Mouse (Mus musculus): ENCODE measurements around the gene 4833420G17Rik.
"Not testable (repeated sequence)": the region's sequence is repeated elsewhere in the genome, so short reads cannot be mapped to it uniquely, and the experiment has no call there.

Gene 4833420G17Rik

DNA sequence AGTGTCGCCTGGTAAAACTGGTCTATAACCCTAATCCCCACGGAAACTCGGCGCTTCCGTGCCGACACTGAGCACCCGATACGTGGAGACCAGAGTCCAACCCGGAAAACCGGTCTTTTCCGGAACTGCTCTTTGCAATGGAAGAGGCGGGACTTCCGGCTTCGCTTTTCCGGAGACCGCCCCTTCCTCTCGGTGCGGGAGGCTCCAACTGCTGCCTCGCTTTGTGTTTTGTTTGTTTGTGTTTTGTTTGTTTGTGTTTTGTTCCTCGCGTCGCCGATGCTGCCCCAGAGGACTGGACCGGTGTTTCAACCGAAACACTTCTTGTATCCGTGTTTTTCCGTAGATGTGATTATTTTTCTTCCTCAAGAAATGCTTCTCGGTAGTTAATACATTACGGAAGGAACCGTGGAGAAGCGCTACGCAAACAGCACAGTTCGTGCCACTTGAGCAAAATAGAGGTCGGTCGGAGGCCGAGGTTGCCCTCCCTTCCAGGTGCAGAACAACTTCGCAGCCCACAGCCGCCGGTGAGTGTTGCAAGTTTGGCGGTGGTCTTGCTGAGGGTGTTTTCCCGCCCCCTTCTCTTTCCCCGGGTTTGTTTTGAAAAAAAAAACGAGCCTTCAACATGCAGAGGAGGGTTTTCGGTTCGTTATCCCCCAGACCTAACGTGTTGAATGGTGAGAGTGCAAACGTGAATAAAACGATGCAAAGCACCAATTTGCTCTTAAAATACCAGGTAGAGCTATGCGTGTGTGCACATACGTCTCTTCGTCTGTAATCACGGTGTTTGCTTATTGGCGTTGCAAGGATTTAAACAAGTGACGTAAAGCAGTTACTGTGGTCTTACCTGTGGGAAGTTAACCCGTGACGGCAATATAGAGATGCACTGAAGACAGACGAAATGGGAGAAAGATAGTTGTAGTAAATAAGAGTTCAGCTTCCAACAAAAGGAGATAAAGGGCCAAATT is at the start of gene 4833420G17Rik:
Gene 4833420G17Rik, plus strand, starts transcription at position 173 of the 965 bp plus-strand sequence.
- peak; percentile 84 for DNase-seq (ENCODE audit: low read depth)

- DNase-seq (ENCODE audit: low read depth) = no peak
Observed at GRCm38 (mm10) chr13:119413026-119413425, 49.5 kb upstream of the 4833420G17Rik start.

DNA sequence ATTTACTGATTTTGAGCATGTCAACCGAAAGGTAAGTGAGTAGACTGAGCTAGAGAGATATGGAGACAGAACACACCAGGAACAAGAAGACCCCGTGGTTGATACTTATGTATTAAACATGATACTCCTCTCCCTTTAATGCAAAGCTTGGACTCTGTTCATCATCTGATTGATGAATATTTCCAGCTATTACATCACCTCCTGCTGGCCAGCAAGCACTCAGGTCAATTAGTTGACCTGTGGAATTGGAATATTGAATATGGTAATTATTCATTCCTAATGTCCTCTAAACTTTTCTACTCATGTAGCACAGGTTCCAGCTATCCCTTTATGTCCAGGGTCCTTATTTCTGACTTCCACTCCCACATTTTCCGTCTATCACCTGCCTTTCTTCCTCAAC is 44.1 kb upstream of the 4833420G17Rik start:
- no peak for DNase-seq (ENCODE audit: low read depth)

GRCm38 (mm10) chr13:119430164-119430563 is 32.4 kb upstream of the 4833420G17Rik start:
- no peak for DNase-seq (ENCODE audit: low read depth)

- no peak for DNase-seq (ENCODE audit: low read depth)
Observed at GRCm38 (mm10) chr13:119432041-119432440, 30.5 kb upstream of the 4833420G17Rik start.

- no peak for DNase-seq (ENCODE audit: low read depth)
Observed at GRCm38 (mm10) chr13:119434359-119434758, 28.2 kb upstream of the 4833420G17Rik start.

- DNase-seq (ENCODE audit: low read depth) = no peak
Observed at GRCm38 (mm10) chr13:119442244-119442643, 20.3 kb upstream of the 4833420G17Rik start.

DNA sequence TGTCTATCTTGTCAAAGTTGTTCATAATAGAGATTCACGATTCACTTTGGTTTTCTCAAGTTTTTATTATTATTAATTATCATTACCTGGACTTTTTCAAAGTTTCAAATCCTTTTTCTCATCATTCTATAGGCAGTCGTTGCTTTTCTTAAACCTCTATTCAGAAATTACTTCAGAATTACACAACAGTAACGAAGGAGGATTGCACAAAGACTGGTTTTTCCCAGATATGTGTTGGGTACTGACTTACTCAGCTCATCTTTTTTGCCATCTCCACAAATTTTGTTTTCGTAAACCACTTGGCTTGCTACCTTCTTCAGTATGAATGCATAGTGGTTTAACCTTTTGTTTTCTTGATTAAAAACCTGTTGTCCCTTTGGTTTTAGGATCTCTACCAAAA is 9.0 kb upstream of the 4833420G17Rik start:
- DNase-seq (ENCODE audit: low read depth) = no peak

DNA sequence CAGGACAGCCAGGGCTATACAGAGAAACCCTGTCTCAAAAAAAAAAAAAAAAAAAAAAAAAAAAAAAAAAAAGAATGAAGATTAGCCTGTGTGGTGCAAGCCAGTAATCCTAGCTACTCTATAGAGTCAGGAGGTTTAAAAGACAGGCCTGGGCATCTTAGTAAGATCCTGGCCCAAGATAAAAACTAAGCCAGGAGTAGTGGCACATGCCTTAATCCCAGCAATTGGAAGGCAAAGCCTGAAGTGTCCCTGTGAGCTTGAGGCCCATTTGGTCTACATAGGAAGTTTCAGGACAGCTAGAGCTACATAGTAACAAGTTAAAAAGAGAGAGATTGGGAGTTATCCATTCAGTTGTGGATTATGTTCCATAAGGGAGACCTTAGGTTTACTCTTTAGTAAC is 7.5 kb upstream of the 4833420G17Rik start:
- DNase-seq (ENCODE audit: low read depth) = no peak

- DNase-seq (ENCODE audit: low read depth) = no peak
Observed at GRCm38 (mm10) chr13:119456342-119456741, 6.2 kb upstream of the 4833420G17Rik start.

GRCm38 (mm10) chr13:119461900-119462595 is 520 bp upstream of the 4833420G17Rik start:
- no peak for DNase-seq (ENCODE audit: low read depth)

GRCm38 (mm10) chr13:119476631-119477030 is 14.1 kb downstream of the 4833420G17Rik start:
- no peak for DNase-seq (ENCODE audit: low read depth)

DNA sequence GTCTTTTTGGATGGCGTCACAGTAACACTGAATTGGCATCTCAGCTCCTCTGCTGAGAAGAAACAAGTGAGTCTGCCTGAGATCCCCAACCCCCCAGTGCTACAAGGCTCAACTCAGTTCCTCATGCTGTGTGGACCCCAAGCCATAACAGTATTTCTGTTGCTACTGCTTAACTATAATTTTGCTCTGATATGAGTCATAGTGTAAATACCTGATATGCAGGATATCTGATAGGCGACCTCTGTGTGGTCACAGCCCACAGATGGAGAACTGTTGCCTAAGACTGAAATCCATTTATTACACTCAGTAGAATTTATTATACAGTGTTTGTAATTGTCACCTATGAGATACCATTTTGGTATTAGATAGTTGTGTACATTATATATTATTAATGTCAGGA is 15.2 kb downstream of the 4833420G17Rik start:
- no peak for DNase-seq (ENCODE audit: low read depth)

GRCm38 (mm10) chr13:119487354-119487753 is 24.8 kb downstream of the 4833420G17Rik start:
- DNase-seq (ENCODE audit: low read depth) = no peak

GRCm38 (mm10) chr13:119487880-119488580 is 25.5 kb downstream of the 4833420G17Rik start, which contains the start of the genes Tmem267 and 3110070M22Rik:
Tmem267 (plus strand) TSS chr13:119488039.
3110070M22Rik (minus strand) TSS chr13:119488383.
- peak; percentile 56 for DNase-seq (ENCODE audit: low read depth)

- not testable (repeated sequence) for DNase-seq (ENCODE audit: low read depth)
Observed at GRCm38 (mm10) chr13:119492083-119492482, 29.5 kb downstream of the 4833420G17Rik start.

- not testable (repeated sequence) for DNase-seq (ENCODE audit: low read depth)
Observed at GRCm38 (mm10) chr13:119494938-119495337, 32.4 kb downstream of the 4833420G17Rik start.

Measured in c-Kit-positive CD71-negative TER-119-negative erythroid progenitor cells, embryonic 14.5 days (primary cell).